Mouse (Mus musculus) liver (tissue): ENCODE results near the gene Galm.

ENCODE experiments used
- DNase-seq: peaks from one replicate; pipeline ENCODE4 v3.0.0-alpha.2; 2020; ENCODE audit warnings: mixed read lengths

Galm gene

DNA sequence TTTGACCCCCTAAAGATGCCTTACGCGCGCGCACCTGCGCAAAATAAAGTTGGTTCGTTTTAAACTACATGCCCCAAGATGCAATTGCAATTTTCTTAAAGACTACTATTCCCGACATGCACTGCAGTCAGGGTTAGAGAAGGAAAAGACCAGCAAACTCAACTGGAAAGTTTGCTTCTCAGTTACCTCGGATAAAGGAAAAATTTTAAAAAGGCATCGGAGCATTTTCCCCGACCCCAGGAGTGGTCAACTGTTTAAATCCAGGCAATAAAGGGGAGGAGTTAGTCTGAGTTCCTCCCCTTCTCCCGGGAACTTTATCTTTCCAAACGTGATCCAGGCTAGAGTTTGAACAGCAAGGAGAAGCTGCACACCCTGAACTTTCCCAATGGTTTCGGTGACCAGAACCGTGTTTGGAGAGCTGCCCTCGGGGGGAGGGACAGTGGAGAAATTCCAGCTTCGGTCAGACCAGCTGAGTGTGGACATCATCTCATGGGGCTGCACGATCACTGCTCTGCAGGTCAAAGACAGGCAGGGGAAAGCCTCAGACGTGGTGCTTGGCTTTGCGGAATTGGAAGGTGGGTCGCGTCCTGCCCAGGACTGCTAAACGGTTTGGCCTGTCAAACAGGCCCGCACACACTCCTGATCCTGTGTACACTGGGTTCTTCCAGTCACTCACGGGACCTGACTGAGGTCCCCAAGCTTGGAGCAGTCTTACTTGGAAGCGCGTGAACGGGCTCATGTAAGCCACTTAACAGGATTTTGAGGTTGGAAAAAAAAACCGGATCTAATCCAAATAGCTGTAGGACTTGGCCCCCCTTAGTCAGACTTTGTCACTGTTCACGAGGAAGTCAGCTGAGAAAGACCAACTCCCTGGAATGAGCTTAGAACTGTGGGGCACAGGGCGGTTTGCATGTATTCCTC is at the start of gene Galm:
Galm (plus strand) TSS at position 141 of the 921 bp plus-strand sequence.
- DNase-seq, result peak; percentile 16

DNA sequence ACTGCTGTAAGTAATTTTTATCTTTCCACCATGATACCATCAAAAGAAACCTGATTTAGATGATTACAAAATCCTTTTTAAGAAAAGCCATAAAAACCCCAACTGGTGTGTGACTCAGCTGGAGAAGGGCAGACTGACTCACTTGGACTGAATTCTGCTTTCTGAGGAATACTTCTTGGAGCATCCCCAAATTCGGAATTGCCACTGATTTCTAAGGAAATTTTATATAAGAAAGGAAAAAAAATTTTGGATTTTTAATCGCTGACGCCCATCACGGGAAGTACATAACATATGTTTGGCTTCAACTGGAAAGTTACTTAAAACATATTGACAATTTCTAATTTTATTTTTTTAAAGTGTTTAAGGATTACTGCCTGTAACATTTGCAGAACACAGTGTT is 48.5 kb upstream of the Galm start:
- DNase-seq, result no peak

- DNase-seq, result no peak
These were observed 44.0 kb upstream of the Galm start for GRCm38 (mm10) chr17:80083223-80083622.

DNA sequence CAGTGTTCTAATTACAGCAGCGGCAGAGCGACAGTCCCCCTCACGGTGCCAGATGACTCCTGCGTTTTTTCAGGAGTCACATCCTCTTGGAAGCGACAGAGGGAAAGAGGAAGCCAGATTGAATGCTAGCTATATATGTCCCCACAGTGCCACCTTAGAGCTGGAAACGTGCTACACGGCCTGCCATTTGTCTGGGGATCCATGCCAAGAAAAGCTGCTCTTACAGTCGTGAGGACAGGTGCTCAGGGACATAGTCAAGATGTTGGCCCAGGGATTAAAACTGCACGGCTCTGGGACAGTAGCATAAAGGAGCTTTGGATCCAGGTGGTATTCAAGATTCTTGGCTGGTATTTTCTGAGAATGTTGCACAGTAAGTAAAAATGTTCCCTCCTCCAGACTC is 42.8 kb upstream of the Galm start:
- DNase-seq, result no peak

- DNase-seq, result no peak
These were observed 40.7 kb upstream of the Galm start for GRCm38 (mm10) chr17:80086591-80086990.

DNA sequence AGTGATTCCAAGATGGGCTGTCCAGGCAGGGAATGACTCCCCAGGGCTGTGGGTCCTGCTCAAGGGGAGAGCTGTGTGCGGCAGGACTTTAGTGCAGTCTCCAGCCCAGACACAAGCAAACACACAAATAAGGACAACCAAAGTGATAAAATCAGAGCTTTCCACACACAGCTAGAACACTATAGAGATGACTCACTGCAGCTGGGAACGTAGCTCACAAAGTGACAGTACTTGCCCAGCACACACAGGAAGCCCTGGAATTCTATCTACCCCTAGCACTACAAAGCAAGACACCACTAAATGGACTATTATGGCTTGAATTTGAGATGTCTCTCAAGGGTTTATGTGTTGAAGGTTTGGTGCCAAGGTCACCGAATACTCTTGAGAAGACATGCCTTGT is 39.1 kb upstream of the Galm start:
- no peak for DNase-seq

GRCm38 (mm10) chr17:80090551-80090950 is 36.7 kb upstream of the Galm start:
- DNase-seq, result no peak

DNA sequence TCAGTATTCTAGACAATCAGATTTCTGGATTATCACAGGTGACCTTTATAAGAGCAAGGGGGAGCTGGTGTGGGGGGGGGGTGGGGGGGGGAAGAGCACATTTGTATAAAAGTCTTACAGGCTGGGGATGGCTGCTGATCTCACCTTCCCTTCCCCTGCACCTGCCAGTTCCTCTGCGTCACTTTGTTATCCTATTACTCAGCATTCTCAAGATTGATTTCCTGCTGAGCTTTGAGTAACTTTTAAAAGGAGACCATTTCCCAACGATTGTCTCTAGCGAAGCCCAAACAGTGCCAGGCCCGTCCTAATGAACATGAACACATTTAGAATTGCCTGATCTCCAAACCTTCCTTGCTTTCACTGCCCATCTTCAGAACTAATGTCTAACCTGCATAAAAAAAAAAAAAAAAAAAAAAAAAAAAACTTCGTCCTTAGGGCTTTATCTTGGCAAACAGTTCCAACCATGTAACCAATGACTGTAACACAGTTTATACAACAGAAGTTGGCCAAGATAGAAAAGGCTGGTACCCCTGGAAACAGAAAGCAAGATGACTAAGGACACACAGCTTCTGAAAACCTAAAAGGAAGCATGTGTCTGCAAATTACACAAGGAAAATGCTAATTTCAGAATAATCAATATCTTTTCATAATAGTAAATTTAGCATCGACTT is 35.3 kb upstream of the Galm start:
- DNase-seq, result no peak

- DNase-seq, result no peak
These were observed 31.9 kb upstream of the Galm start for GRCm38 (mm10) chr17:80095254-80095899.

GRCm38 (mm10) chr17:80096043-80096719 is 31.1 kb upstream of the Galm start:
- peak; percentile 37 for DNase-seq

GRCm38 (mm10) chr17:80096720-80097114 is 30.6 kb upstream of the Galm start:
- no peak for DNase-seq

DNA sequence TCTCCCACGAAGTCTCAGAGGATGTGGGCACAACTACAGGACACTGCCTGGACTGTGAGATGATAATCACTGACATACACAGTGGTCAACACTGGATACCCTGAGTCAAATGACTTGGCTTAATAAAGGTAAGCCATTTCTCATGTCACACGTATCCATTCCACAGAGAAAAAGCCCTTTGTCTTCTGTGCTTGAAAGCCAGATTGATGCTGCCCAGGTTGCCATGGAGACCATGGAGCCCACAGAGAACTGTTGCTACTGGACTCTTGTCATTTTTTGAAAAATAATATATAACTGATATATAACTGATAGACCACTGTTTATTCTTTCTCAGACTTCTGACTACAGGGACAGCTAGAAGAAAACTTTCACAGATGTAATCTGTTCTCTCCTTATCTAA is 30.1 kb upstream of the Galm start:
- no peak for DNase-seq

- DNase-seq, result no peak
These were observed 27.4 kb upstream of the Galm start for GRCm38 (mm10) chr17:80099823-80100222.

GRCm38 (mm10) chr17:80105348-80105978 is 21.8 kb upstream of the Galm start:
- DNase-seq, result no peak

- DNase-seq, result no peak
These were observed 14.5 kb upstream of the Galm start for GRCm38 (mm10) chr17:80112665-80113305.

DNA sequence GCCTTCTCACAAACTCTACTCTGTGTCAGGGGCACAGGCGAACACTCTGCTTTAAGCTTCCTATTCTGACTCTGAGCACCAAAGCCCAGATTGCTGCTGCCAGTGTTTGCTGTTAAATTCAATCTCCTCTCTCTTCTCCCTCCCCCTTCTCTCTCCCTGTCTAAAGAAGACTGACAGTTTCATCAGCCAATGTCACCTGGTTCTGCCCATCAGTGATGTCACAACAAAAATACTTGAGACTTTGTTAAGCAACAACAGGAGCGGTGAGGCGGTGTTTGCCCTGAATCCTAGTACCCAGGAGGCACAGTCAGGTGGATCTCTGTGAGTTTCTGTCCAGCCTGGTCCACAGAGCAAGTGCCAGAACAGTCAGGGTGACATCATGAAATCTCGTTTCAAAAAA is 13.8 kb upstream of the Galm start:
- no peak for DNase-seq

DNA sequence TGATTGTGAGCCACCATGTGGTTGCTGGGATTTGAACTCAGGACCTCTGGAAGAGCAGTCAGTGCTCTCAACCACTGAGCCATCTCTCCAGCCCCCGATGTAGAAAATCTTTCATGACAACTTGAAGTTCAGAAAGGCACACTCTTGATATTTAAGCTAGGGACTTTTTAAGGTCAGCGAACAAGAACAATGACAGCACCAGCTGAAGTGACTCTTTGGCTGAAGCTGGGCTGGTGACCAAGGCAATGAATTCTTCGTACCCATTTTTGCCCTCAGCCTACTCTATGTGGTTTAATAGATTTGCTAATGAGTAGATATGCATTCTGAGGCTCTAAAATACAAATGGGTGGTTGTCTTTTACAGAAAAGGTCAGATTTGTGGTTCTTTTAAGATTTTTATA is 6.9 kb upstream of the Galm start:
- no peak for DNase-seq

DNA sequence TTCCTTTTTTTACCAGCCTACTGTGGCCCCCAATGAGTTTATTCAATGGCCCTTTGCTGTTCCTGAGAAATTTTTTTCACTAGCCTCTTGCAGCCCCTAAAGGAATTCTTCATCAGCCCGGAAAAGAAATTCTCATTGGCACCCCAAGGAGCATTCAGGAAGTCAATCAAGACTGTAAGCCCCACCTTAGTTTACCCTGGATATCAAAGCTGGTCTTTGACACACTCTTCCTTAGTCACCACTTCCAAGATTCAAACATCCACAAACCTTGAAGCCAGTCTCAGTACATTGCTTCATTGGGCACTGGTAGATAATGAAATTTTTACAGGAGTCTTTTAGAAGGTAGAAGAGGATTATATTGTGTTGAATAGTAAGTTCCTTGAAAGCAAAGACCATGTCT is 5.4 kb upstream of the Galm start:
- DNase-seq, result no peak

DNA sequence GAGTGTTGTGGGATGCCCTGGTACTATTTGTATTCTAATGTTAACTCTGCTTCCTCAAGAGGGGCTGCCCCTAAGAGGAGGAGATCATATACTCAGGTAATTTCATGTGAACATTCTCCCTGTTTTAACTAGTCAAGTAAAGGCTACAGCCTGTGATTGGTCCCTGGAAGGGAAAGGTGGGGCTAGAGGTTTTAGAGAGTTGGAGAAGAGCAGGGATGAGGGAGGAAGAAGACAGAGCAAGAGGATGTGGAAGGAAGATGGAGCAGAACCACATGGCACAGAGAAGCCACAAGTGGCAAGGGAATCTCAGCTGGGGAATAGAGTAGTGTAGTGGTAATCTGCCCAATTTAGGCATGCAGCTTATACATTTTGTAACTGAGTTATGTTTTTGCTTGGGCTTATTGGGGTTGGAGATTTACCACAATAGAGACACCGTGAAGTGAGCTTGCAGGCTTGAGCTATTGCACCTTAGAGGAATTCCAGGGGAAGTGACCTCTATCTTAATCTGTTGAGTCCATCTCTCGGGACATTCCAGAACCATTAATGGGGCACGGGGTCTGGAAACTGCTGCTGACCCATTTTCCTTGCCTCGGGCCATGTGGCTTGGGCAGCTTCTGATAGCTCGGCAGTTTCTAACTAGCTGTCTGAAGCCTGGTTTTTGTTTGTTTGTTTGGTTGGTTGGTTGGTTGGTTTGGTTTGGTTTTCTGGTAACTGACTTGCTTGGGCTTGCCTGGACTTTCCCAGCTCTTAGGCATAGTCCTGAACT is 2.1 kb upstream of the Galm start:
- no peak for DNase-seq

- DNase-seq, result no peak
These were observed 1.1 kb upstream of the Galm start for GRCm38 (mm10) chr17:80126166-80126565.

DNA sequence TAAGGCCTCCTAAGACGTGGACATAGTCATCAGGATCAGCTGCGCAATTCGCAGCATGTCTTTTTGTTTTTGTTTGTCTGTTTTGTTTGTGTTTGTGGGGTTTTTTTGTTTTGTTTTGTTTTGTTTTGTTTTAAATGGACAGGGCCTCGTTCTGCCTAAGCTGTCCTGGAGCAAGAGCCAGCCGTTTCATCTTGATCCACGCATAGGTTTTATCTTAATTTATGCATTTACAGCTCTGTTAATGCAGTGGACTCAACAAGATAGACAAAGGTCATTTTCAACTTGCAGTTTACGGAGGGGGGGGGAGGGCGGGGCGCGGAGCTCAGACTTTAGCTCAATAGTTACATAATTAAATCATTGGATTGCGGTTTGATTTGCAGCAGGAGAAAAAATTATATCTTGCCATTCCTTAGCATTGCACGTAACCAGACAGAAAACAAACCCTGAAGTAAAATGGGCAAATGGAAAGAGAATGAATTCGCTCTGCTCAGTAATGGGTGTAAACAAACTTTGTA is 1.3 kb downstream of the Galm start:
- DNase-seq, result no peak
